Mouse (Mus musculus) midbrain, embryonic 15.5 days (tissue): ENCODE data around the gene Ehmt2. TPM values are rescaled to one million over a fixed set of nuclear protein-coding genes. Genes with fewer than 3 reads are reported as not detected.

Source experiments
- ATAC-seq: fragments of 200-750 bp; cut with Nextera tagmentation; replicated peaks from 2 replicates; pipeline ENCODE4 v1.8.0; 2017; ENCODE audit warnings: moderate TSS enrichment
- H3K27ac ChIP-seq: fragments of 300-500 bp; sonication (generic); 2 replicates; pipeline ENCODE4 v1.5.1; 2015; ENCODE audit warnings: mild to moderate bottlenecking, inconsistent platforms
- H3K27me3 ChIP-seq: fragments of 300-500 bp; sonication (generic); replicated peaks from 2 replicates; pipeline ENCODE4 v1.6.1; 2015; ENCODE audit warnings: inconsistent platforms
- H3K36me3 ChIP-seq: fragments of 300-500 bp; sonication (generic); replicated peaks from 2 replicates; pipeline ENCODE4 v1.6.1; 2015; ENCODE audit warnings: inconsistent platforms
- H3K4me1 ChIP-seq: fragments of 300-500 bp; sonication (generic); 2 replicates; pipeline ENCODE4 v1.6.1; 2015; ENCODE audit warnings: inconsistent platforms
- H3K4me2 ChIP-seq: fragments of 300-500 bp; sonication (generic); 2 replicates; pipeline ENCODE4 v1.6.1; 2015; ENCODE audit warnings: inconsistent platforms, mild to moderate bottlenecking, moderate library complexity
- H3K4me3 ChIP-seq: fragments of 300-500 bp; sonication (generic); 2 replicates; pipeline ENCODE4 v1.5.1; 2015; ENCODE audit warnings: mild to moderate bottlenecking, inconsistent platforms
- H3K9ac ChIP-seq: fragments of 300-500 bp; sonication (generic); 2 replicates; pipeline ENCODE4 v1.6.1; 2015; ENCODE audit warnings: mild to moderate bottlenecking, inconsistent platforms
- H3K9me3 ChIP-seq: fragments of 300-500 bp; sonication (generic); 2 replicates; pipeline ENCODE4 v1.6.1; 2016; ENCODE audit warnings: inconsistent platforms
- WGBS: fragments of 180-500 bp; shearing (Covaris S2); methylation state at CpG from one replicate; pipeline ENCODE4 v1.1.7; 2015; ENCODE audit warnings: mixed read lengths; 5-methylcytosine and 5-hydroxymethylcytosine counted together
- polyA plus RNA-seq: library from polyadenylated mRNA; unstranded; fragments of >200 nt; fragmentation: Nextera tagmentation; extraction: Ambion mirVana; gene quantifications from 2 replicates; pipeline ENCODE4 v1.2.1, GENCODE M21; 2015

Ehmt2 gene
- polyA plus RNA-seq: 113 and 119 TPM in 2 replicates

GRCm38 (mm10) chr17:34898160-34898586, at the start of gene Ehmt2, which contains the start of gene C2:
Gene Ehmt2 (plus strand): TSS chr17:34898469.
Gene C2 (minus strand): TSS chr17:34898265.
- peak within 1 kb of the TSS; percentile 91 for H3K4me2 ChIP-seq
- H3K4me3 ChIP-seq: peak within 1 kb of the TSS; percentile 93
- H3K9me3 ChIP-seq: no peaks in the 10 kb centered on the region
- H3K27me3 ChIP-seq: no peaks in the 10 kb centered on the region
- ATAC-seq: peak; percentile 16
- 0 out of 2 replicates have a peak, but pooled peaks cover 3% of the 10 kb centered on the region for H3K36me3 ChIP-seq
- H3K27ac ChIP-seq: peak within 1 kb of the TSS; percentile 97
- peak within 1 kb of the TSS; percentile 97 for H3K9ac ChIP-seq
- H3K4me1 ChIP-seq: peaks cover 56% of the 10 kb centered on the region
- under 1% methylated on average over 22 of the region's 44 CpGs for WGBS

GRCm38 (mm10) chr17:34849722-34850516, 48.4 kb upstream of the Ehmt2 start, which contains the start of the genes Skiv2l and Nelfe:
Gene Skiv2l (minus strand): TSS chr17:34850210.
Gene Nelfe (plus strand): TSS chr17:34850391.
- peak within 1 kb of the TSS; percentile 78 for H3K27ac ChIP-seq
- peak; percentile 97 for ATAC-seq
- H3K4me2 ChIP-seq: peak within 1 kb of the TSS; percentile 93
- H3K9me3 ChIP-seq: no peaks in the 10 kb centered on the region
- H3K4me1 ChIP-seq: peaks cover 29% of the 10 kb centered on the region
- H3K27me3 ChIP-seq: no peaks in the 10 kb centered on the region
- under 1% methylated on average over 65 of the region's 65 CpGs for WGBS
- H3K4me3 ChIP-seq: peak within 1 kb of the TSS; percentile 99
- peak within 1 kb of the TSS; percentile 98 for H3K9ac ChIP-seq
- peaks cover 37% of the 10 kb centered on the region for H3K36me3 ChIP-seq

GRCm38 (mm10) chr17:34850517-34851125, 47.6 kb upstream of the Ehmt2 start:
- peak; percentile 4; the same call in 1 of the 2 replicates for ATAC-seq
- Histone ChIP-seq H3K4me2 (peak overlapping the region; percentile 93), H3K27ac (peak overlapping the region; percentile 78), H3K36me3 (peaks cover 36% of the 10 kb centered on the region), H3K9ac (peak overlapping the region; percentile 98), H3K27me3 (no peaks in the 10 kb centered on the region), H3K9me3 (no peaks in the 10 kb centered on the region), H3K4me1 (peaks cover 29% of the 10 kb centered on the region), H3K4me3 (peak overlapping the region; percentile 99)
- 2% methylated on average over 24 of the region's 25 CpGs for WGBS

GRCm38 (mm10) chr17:34853511-34853910, 44.8 kb upstream of the Ehmt2 start:
- H3K9ac ChIP-seq: no peak overlapping the region
- H3K4me3 ChIP-seq: no peak overlapping the region
- H3K4me1 ChIP-seq: peaks cover 29% of the 10 kb centered on the region
- no peak overlapping the region for H3K4me2 ChIP-seq
- WGBS: 81% methylated on average over 8 of the region's 8 CpGs
- H3K9me3 ChIP-seq: no peaks in the 10 kb centered on the region
- H3K36me3 ChIP-seq: peaks cover 38% of the 10 kb centered on the region
- no peak for ATAC-seq
- no peak overlapping the region for H3K27ac ChIP-seq
- H3K27me3 ChIP-seq: no peaks in the 10 kb centered on the region

- Histone ChIP-seq H3K9me3 (no peaks in the 10 kb centered on the region), H3K36me3 (peaks cover 38% of the 10 kb centered on the region), H3K9ac (no peak overlapping the region), H3K4me1 (peaks cover 19% of the 10 kb centered on the region), H3K27me3 (no peaks in the 10 kb centered on the region), H3K4me2 (no peak overlapping the region), H3K4me3 (no peak overlapping the region), H3K27ac (no peak overlapping the region)
- 85% methylated on average over 3 of the region's 3 CpGs for WGBS
- ATAC-seq: no peak
Observed at GRCm38 (mm10) chr17:34854761-34855160, 43.5 kb upstream of the Ehmt2 start.

- ATAC-seq: no peak
- no peak overlapping the region for H3K27ac ChIP-seq
- H3K36me3 ChIP-seq: peaks cover 38% of the 10 kb centered on the region
- H3K9ac ChIP-seq: no peak overlapping the region
- no peaks in the 10 kb centered on the region for H3K9me3 ChIP-seq
- H3K4me1 ChIP-seq: peaks cover 15% of the 10 kb centered on the region
- H3K4me2 ChIP-seq: no peak overlapping the region
- WGBS: 47% methylated on average over 3 of the region's 3 CpGs
- H3K27me3 ChIP-seq: no peaks in the 10 kb centered on the region
- H3K4me3 ChIP-seq: no peak overlapping the region
Observed at GRCm38 (mm10) chr17:34855825-34856224, 42.4 kb upstream of the Ehmt2 start.

GRCm38 (mm10) chr17:34858670-34859069, 39.6 kb upstream of the Ehmt2 start:
- Histone ChIP-seq H3K4me2 (no peak overlapping the region), H3K27ac (no peak overlapping the region), H3K4me1 (no peaks in the 10 kb centered on the region), H3K9ac (no peak overlapping the region), H3K27me3 (no peaks in the 10 kb centered on the region), H3K36me3 (peaks cover 29% of the 10 kb centered on the region), H3K4me3 (no peak overlapping the region), H3K9me3 (no peaks in the 10 kb centered on the region)
- WGBS: 85% methylated on average over 4 of the region's 4 CpGs
- ATAC-seq: no peak

- H3K36me3 ChIP-seq: peaks cover 14% of the 10 kb centered on the region
- no peak overlapping the region for H3K9ac ChIP-seq
- H3K27me3 ChIP-seq: no peaks in the 10 kb centered on the region
- no peaks in the 10 kb centered on the region for H3K4me1 ChIP-seq
- no peaks in the 10 kb centered on the region for H3K9me3 ChIP-seq
- no peak overlapping the region for H3K4me3 ChIP-seq
- 91% methylated on average over 9 of the region's 9 CpGs for WGBS
- H3K27ac ChIP-seq: no peak overlapping the region
- no peak for ATAC-seq
- no peak overlapping the region for H3K4me2 ChIP-seq
Observed at GRCm38 (mm10) chr17:34860514-34860913, 37.8 kb upstream of the Ehmt2 start.

- WGBS: 67% methylated on average over 13 of the region's 13 CpGs
- H3K36me3 ChIP-seq: peaks cover under 1% of the 10 kb centered on the region; the same call in 1 of the 2 replicates
- no peak for ATAC-seq
- H3K9me3 ChIP-seq: no peaks in the 10 kb centered on the region
- H3K4me2 ChIP-seq: no peak overlapping the region
- H3K9ac ChIP-seq: no peak overlapping the region
- no peaks in the 10 kb centered on the region for H3K27me3 ChIP-seq
- H3K27ac ChIP-seq: no peak overlapping the region
- no peaks in the 10 kb centered on the region for H3K4me1 ChIP-seq
- no peak overlapping the region for H3K4me3 ChIP-seq
Observed at GRCm38 (mm10) chr17:34861704-34862415, 36.4 kb upstream of the Ehmt2 start.

- H3K9me3 ChIP-seq: no peaks in the 10 kb centered on the region
- H3K36me3 ChIP-seq: no peaks in the 10 kb centered on the region
- 71% methylated on average over 8 of the region's 8 CpGs for WGBS
- H3K4me1 ChIP-seq: no peaks in the 10 kb centered on the region
- no peak within 1 kb of the TSS for H3K4me3 ChIP-seq
- no peaks in the 10 kb centered on the region for H3K27me3 ChIP-seq
- no peak within 1 kb of the TSS for H3K27ac ChIP-seq
- ATAC-seq: no peak
- no peak within 1 kb of the TSS for H3K4me2 ChIP-seq
- H3K9ac ChIP-seq: no peak within 1 kb of the TSS
Observed at GRCm38 (mm10) chr17:34862416-34863081, 35.7 kb upstream of the Ehmt2 start, which contains the start of gene Cfb. Gene Cfb (minus strand): TSS chr17:34862518.

- Histone ChIP-seq H3K9ac (no peak overlapping the region), H3K4me2 (no peak overlapping the region), H3K4me3 (no peak overlapping the region), H3K27ac (no peak overlapping the region), H3K4me1 (no peaks in the 10 kb centered on the region), H3K9me3 (no peaks in the 10 kb centered on the region), H3K36me3 (no peaks in the 10 kb centered on the region), H3K27me3 (no peaks in the 10 kb centered on the region)
- 67% methylated on average over 7 of the region's 7 CpGs for WGBS
- no peak for ATAC-seq
Observed at GRCm38 (mm10) chr17:34865981-34866380, 32.3 kb upstream of the Ehmt2 start.
